14 mouse cellular contexts compared by ENCODE assay signal in the genomic region with DNA sequence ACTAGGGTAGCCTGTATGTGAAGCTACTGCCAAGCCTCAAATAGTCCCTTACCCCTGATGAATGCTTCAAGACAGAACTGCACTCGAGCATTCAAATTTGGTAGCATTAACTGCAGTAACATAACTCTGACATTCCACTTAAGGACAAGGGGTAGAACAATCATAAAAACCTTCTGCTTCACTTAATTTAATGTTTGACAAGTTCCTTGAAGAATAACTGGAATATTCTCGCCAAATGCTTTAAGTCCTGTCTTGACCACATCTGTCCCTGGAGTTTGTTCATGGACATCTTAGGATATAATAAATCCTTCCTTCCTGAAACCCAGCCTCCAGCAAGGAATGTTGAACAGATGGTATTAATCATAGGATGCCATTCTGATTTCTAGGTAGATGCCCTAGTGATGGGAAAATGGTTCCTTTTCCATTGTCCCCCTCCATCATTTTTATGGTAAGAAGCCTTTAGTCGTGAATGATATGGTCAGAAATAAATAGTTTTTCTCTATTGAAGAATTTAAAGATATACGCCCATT.
"Had no signal": no experiment of that assay in that cellular context is flagged by ENCODE, and none has a peak within 500 bp of the region (broad histone marks: within the 10 kb centered on the region; RNA-seq: fewer than 3 reads in every experiment).

No protein-coding gene starts in this region.

- H3K36me3 ChIP-seq: kidney, embryonic 15.5 days; limb, embryonic 12.5 days; midbrain, embryonic 10.5 days; neural tube, embryonic 15.5 days had no signal

- DNase-seq: layer of hippocampus, adult 9-11 months; layer of hippocampus, postnatal 36 days; lung, adult 18-20 months; midbrain, embryonic 14.5 days; right cerebral cortex, adult 18-20 months; right cerebral cortex, postnatal 25 days; thymus, postnatal 4 days had no signal

- H3K4me3 ChIP-seq: kidney, embryonic 15.5 days; limb, embryonic 12.5 days; midbrain, embryonic 10.5 days; myocyte; neural tube, embryonic 15.5 days had no signal

- H3K27ac ChIP-seq: kidney, embryonic 15.5 days; limb, embryonic 12.5 days; liver, embryonic 14.5 days; midbrain, embryonic 10.5 days; neural tube, embryonic 15.5 days; stomach, postnatal 0 days had no signal

- H3K4me2 ChIP-seq: kidney, embryonic 15.5 days; limb, embryonic 12.5 days; neural tube, embryonic 15.5 days had no signal

- H3K9me3 ChIP-seq: kidney, embryonic 15.5 days; limb, embryonic 12.5 days; midbrain, embryonic 10.5 days had no signal

- H3K27me3 ChIP-seq: kidney, embryonic 15.5 days; limb, embryonic 12.5 days; neural tube, embryonic 15.5 days had no signal

- H3K9ac ChIP-seq: kidney, embryonic 15.5 days; limb, embryonic 12.5 days; liver, embryonic 14.5 days; neural tube, embryonic 15.5 days had no signal
